Mouse (Mus musculus) liver, postnatal 0 days (tissue): ENCODE results near the gene Clstn1. TPM values are rescaled to one million over a fixed set of nuclear protein-coding genes. Genes with fewer than 3 reads are reported as not detected.
A peak's percentile ranks its signal among the peaks of the same experiment; 100 is the strongest.

ENCODE experiments used
- ATAC-seq: fragments of 200-750 bp; cut with Nextera tagmentation; 2 replicates; pipeline ENCODE4 v1.8.0; 2017; ENCODE audit warnings: mild to moderate bottlenecking, moderate library complexity
- DNase-seq: peaks from one replicate; pipeline ENCODE4 v3.0.0-alpha.2; 2016
- H3K27ac ChIP-seq: fragments of 300-500 bp; sonication (generic); 2 replicates; pipeline ENCODE4 v1.5.1; 2014; ENCODE audit warnings: antibody characterized with exemption, moderate library complexity, mild to moderate bottlenecking, low read depth
- H3K27me3 ChIP-seq: fragments of 300-500 bp; sonication (generic); 2 replicates; pipeline ENCODE4 v1.6.1; 2014; ENCODE audit warnings: low read length, control low read depth, mixed read lengths; ENCODE audit not compliant: insufficient read depth
- H3K36me3 ChIP-seq: fragments of 300-500 bp; sonication (generic); replicated peaks from 2 replicates; pipeline ENCODE4 v1.6.1; 2014; ENCODE audit warnings: mild to moderate bottlenecking, control low read depth, low read length, moderate library complexity, mixed read lengths; ENCODE audit not compliant: insufficient read depth
- H3K4me1 ChIP-seq: fragments of 300-500 bp; sonication (generic); 2 replicates; pipeline ENCODE4 v1.6.1; 2014; ENCODE audit warnings: antibody characterized with exemption, mild to moderate bottlenecking, control low read depth; ENCODE audit not compliant: insufficient read depth
- H3K4me2 ChIP-seq: fragments of 300-500 bp; sonication (generic); 2 replicates; pipeline ENCODE4 v1.6.1; 2014; ENCODE audit warnings: low read depth, mild to moderate bottlenecking, low read length, moderate library complexity, mixed read lengths
- H3K4me3 ChIP-seq: fragments of 300-500 bp; sonication (generic); 2 replicates; pipeline ENCODE4 v1.5.1; 2014; ENCODE audit warnings: low read depth, low read length
- H3K9ac ChIP-seq: fragments of 300-500 bp; sonication (generic); replicated peaks from 2 replicates; pipeline ENCODE4 v1.6.1; 2014; ENCODE audit warnings: mild to moderate bottlenecking, moderate library complexity
- H3K9me3 ChIP-seq: fragments of 300-500 bp; sonication (generic); 2 replicates; pipeline ENCODE4 v1.6.1; 2016; ENCODE audit warnings: mild to moderate bottlenecking, control low read depth, low read length, mixed read lengths
- CTCF ChIP-seq: sonication (generic); IDR thresholded peaks from 2 replicates; pipeline ENCODE4 v1.5.1; 2016; ENCODE audit warnings: antibody characterized with exemption, low read depth
- EP300 ChIP-seq: IDR thresholded peaks from 2 replicates; pipeline ENCODE4 v1.6.1; 2016; ENCODE audit warnings: antibody characterized with exemption, low read depth, mild to moderate bottlenecking
- WGBS: fragments of 180-500 bp; shearing (Covaris S2); extraction: QIAGEN DNeasy Blood & Tissue Kit; methylation state at CpG from one replicate; pipeline ENCODE4 v1.1.7; 2014; ENCODE audit not compliant: insufficient replicate concordance; 5-methylcytosine and 5-hydroxymethylcytosine counted together
- polyA plus RNA-seq: library from polyadenylated mRNA; unstranded; fragments of >200 nt; fragmentation: Nextera tagmentation; extraction: Ambion mirVana; gene quantifications from 2 replicates; pipeline ENCODE4 v1.2.1, GENCODE M21; 2015

The Clstn1 gene
- polyA plus RNA-seq, 1 experiment from 2014 or later: 2.1 TPM

- Histone ChIP-seq H3K4me3 (no peak overlapping the region), H3K27ac (no peak overlapping the region), H3K9ac (no peak overlapping the region), H3K4me1 (peaks cover 3% of the 10 kb centered on the region; the same call in 1 of the 2 replicates), H3K36me3 (no peaks in the 10 kb centered on the region), H3K9me3 (no peaks in the 10 kb centered on the region), H3K4me2 (no peak overlapping the region), H3K27me3 (no peaks in the 10 kb centered on the region)
- 75% methylated on average over 10 of the region's 10 CpGs for WGBS
- no peak for ATAC-seq
- DNase-seq: no peak
- no peak for TF ChIP-seq CTCF
- no peak for TF ChIP-seq EP300
Measured at GRCm38 (mm10) chr4:149563941-149564361, 22.3 kb upstream of the Clstn1 start.

DNA sequence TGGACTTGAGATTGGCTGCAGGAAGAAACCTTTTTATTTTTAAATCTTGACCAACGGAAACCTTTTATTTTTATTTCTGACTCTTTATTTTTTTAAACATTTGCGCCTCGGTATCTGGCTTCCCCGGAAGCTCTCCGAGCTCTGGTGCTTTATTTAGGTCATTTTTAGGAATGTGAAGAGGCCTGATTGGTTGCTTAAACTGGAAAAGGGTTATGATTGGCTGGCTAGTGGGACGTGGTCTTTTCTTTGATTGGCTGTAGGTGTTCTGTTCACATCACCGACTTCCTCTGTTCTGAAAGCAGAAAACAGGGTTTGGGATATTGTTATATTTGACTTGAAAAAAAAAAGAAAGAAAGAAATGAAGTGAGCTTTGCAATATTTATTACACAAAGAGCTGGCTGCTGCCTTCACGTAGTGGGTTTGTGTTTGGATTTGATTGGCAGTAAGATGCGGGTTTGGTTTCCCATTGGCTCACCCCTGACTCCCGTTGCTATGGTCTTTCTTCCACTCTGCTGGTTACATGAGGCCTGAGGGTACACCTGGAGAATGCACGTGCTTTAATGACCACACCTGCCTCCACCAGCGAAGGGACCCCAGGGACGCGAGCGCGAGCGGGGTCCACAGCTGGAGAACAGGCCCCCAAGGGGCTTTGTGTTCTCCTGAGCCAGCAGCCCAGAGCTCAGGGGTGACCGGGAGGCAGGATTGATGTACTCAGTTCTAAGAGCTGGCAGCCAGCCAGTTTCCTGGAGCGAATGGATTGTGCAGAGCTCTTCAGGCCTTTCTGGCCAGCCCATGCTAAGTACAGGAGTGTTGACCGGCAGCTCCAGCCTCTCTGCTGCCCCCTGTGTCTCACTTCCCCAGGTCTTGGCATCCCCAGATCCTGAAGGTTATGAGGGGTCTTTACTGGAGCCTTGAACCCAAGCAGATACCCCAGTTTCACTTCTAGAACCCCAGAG, 21.5 kb upstream of the Clstn1 start:
- no peaks in the 10 kb centered on the region for H3K36me3 ChIP-seq
- H3K9me3 ChIP-seq: no peaks in the 10 kb centered on the region
- peaks cover 3% of the 10 kb centered on the region; the same call in 1 of the 2 replicates for H3K4me1 ChIP-seq
- H3K9ac ChIP-seq: no peak overlapping the region
- H3K27ac ChIP-seq: no peak overlapping the region
- H3K27me3 ChIP-seq: no peaks in the 10 kb centered on the region
- DNase-seq (peak; percentile 57), ATAC-seq (peak; percentile 36; the same call in 1 of the 2 replicates)
- no peak overlapping the region for H3K4me2 ChIP-seq
- 70% methylated on average over 20 of the region's 20 CpGs for WGBS
- H3K4me3 ChIP-seq: no peak overlapping the region
- no peak for TF ChIP-seq EP300
- TF ChIP-seq CTCF: peak; percentile 30; the same call in 1 of the 2 replicates

- H3K4me3 ChIP-seq: no peak overlapping the region
- TF ChIP-seq EP300: no peak
- no peak for TF ChIP-seq CTCF
- ATAC-seq (no peak), DNase-seq (peak; percentile 43)
- no peak overlapping the region for H3K4me2 ChIP-seq
- H3K9ac ChIP-seq: no peak overlapping the region
- H3K27ac ChIP-seq: no peak overlapping the region
- no peaks in the 10 kb centered on the region for H3K27me3 ChIP-seq
- 32% methylated on average over 8 of the region's 8 CpGs for WGBS
- no peaks in the 10 kb centered on the region for H3K36me3 ChIP-seq
- H3K9me3 ChIP-seq: no peaks in the 10 kb centered on the region
- peaks cover 3% of the 10 kb centered on the region; the same call in 1 of the 2 replicates for H3K4me1 ChIP-seq
Measured at GRCm38 (mm10) chr4:149567432-149568026, 18.7 kb upstream of the Clstn1 start.

- Histone ChIP-seq H3K27me3 (no peaks in the 10 kb centered on the region), H3K9me3 (no peaks in the 10 kb centered on the region), H3K9ac (no peak overlapping the region), H3K27ac (no peak overlapping the region), H3K36me3 (no peaks in the 10 kb centered on the region), H3K4me2 (no peak overlapping the region), H3K4me3 (no peak overlapping the region), H3K4me1 (0 out of 2 replicates have a peak, but pooled peaks cover 3% of the 10 kb centered on the region)
- no peak for DNase-seq
- 56% methylated on average over 6 of the region's 6 CpGs for WGBS
- no peak for ATAC-seq
- TF ChIP-seq EP300 (no peak), CTCF (no peak)
Measured at GRCm38 (mm10) chr4:149568622-149569021, 17.6 kb upstream of the Clstn1 start.

DNA sequence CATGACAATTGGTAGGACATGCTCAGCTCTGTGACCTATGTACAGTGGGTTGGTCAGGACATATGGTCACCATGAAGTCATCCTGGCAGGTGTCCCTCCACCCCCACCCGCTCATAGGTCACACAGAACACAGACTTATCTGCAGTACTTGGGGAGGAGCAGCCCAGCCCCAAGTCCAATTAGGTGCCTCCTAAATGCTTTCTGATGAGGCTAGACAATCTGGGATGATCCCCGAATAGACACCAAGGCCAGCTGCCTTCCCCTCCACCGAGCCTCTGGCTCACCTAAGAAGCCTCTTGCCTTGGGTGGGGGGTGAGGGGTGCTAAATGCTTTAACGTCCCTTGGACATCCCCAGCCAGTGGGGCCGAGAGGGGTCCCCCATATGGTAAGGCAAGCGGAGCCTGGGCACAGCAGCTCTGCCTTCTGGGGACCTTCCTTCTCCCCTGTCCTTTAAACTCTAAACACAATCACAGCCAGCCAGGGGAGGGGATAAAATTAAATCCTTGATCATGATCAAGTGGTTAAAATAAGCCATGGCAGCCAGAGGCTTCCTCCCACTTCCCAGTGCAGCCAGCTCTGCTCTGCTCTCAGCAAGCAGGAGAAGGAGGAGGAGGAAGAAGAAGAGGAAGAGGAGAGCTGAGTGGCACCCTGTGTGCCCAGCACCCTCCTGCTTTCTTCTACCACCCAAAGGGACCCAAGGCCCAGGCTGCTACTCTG, 16.3 kb upstream of the Clstn1 start:
- no peak for DNase-seq
- no peaks in the 10 kb centered on the region for H3K36me3 ChIP-seq
- no peaks in the 10 kb centered on the region for H3K9me3 ChIP-seq
- H3K27ac ChIP-seq: no peak overlapping the region
- no peaks in the 10 kb centered on the region for H3K27me3 ChIP-seq
- peak; percentile 19; the same call in 1 of the 2 replicates for ATAC-seq
- no peak for TF ChIP-seq EP300
- TF ChIP-seq CTCF: no peak
- no peak overlapping the region for H3K9ac ChIP-seq
- 0 out of 2 replicates have a peak, but pooled peaks cover 2% of the 10 kb centered on the region for H3K4me1 ChIP-seq
- no peak overlapping the region for H3K4me3 ChIP-seq
- no peak overlapping the region for H3K4me2 ChIP-seq
- 70% methylated on average over 6 of the region's 6 CpGs for WGBS

DNA sequence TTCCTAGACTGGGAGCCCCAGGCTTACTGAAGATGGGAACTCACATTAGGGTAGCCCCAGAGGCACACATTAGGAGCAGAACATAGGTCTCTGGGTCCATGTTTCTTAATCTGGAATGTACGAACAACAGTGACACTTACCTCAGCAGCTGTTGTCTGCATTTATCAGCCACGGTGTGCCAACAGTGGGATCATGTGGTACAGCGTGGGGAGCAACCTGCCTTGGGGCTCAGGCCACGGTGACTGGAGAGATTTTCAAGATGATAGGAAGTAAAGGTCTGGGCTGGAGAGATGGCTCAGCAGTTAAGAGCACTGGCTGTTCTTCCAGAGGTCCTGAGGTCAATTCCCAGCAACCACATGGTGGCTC, 15.8 kb upstream of the Clstn1 start:
- no peak for DNase-seq
- H3K9ac ChIP-seq: no peak overlapping the region
- H3K36me3 ChIP-seq: no peaks in the 10 kb centered on the region
- WGBS: 32% methylated on average over 4 of the region's 4 CpGs
- H3K4me1 ChIP-seq: no peaks in the 10 kb centered on the region
- no peak overlapping the region for H3K27ac ChIP-seq
- ATAC-seq: no peak
- H3K4me3 ChIP-seq: no peak overlapping the region
- no peaks in the 10 kb centered on the region for H3K27me3 ChIP-seq
- H3K4me2 ChIP-seq: no peak overlapping the region
- no peaks in the 10 kb centered on the region for H3K9me3 ChIP-seq
- TF ChIP-seq EP300: no peak
- TF ChIP-seq CTCF: no peak
